Mouse (Mus musculus) brown adipose tissue, adult 24 weeks (tissue): ENCODE results near the gene Tjp1. TPM values are rescaled to one million over a fixed set of nuclear protein-coding genes. Genes with fewer than 3 reads are reported as not detected.

Source experiments
- H3K27ac ChIP-seq: fragments of 200-500 bp; replicated peaks from 2 replicates; pipeline ENCODE4 v1.5.1; 2012; ENCODE audit warnings: low read depth, mild to moderate bottlenecking, low read length
- H3K4me1 ChIP-seq: fragments of 200-500 bp; 2 replicates; pipeline ENCODE4 v1.6.1; 2012; ENCODE audit warnings: low read length, mixed read lengths; ENCODE audit not compliant: control insufficient read depth, insufficient read depth, insufficient read length
- H3K4me3 ChIP-seq: fragments of 200-500 bp; 2 replicates; pipeline ENCODE4 v1.5.1; 2012; ENCODE audit warnings: low read depth, mild to moderate bottlenecking, low read length, moderate library complexity; ENCODE audit not compliant: insufficient read depth
- polyA plus RNA-seq: library from polyadenylated mRNA; stranded (reverse); fragments of >200 nt; gene quantifications from 2 replicates; pipeline ENCODE4 v1.2.4, GENCODE M21; 2012; ENCODE audit not compliant: missing spikeins, insufficient read depth, insufficient read length

Tjp1 gene
- polyA plus RNA-seq, 1 experiment = 19.3 TPM

DNA sequence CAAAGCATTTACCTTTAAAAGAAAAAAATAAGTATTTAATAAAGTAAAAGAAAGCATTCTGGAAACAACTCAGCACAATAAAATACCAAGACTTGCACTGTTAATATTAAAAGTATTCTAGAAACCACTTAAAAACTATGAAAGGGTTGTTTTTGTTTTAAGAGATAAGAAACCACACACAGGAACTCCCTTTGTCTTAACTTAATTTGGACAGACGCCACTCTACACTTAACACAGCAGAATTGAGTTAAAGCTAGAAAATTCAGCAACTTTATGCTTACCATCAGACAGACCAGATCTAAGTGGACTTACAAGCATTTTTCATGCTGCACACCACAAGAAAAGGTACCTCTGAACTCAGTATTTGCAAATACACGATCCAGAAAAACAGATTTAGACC is 172.7 kb downstream of the Tjp1 start:
- H3K4me3 ChIP-seq = no peak overlapping the region
- H3K27ac ChIP-seq = no peak overlapping the region
- peaks cover 11% of the 10 kb centered on the region for H3K4me1 ChIP-seq

DNA sequence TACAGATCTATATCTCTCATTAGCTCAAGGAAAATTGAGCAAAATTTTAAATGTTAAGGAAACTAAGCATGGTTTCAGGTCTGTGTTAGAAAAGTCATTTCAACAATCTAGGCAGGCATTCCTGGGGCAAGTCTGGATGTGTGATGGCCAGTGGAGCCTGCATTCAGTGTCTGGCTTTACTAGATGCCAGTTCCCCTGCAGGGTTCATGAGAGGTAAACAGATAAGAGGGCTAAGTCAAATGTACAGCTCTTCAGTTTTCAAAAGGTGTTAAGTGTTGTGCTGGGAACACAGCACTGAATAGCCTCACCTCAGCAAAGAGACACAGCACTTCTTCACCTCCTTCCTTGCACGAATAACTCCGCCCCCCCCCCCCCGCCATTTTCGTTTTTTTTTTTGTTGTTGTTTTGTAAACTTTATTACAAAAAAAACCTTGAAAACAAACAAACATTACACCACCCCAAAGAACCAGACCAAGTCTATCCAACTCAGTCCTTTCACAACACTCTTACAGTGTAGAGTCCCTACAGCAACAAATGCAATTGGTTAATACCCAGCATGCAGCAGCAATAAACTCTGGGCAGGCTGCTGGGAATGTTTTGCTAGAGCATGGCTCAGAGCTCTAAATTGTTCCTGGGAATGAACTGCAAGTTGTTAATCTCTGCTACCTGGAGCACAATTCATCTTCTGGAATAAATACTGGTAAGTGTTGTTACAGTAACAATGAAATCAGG is 177.1 kb downstream of the Tjp1 start:
- Histone ChIP-seq H3K4me3 (no peak overlapping the region), H3K4me1 (peaks cover 11% of the 10 kb centered on the region), H3K27ac (no peak overlapping the region)

DNA sequence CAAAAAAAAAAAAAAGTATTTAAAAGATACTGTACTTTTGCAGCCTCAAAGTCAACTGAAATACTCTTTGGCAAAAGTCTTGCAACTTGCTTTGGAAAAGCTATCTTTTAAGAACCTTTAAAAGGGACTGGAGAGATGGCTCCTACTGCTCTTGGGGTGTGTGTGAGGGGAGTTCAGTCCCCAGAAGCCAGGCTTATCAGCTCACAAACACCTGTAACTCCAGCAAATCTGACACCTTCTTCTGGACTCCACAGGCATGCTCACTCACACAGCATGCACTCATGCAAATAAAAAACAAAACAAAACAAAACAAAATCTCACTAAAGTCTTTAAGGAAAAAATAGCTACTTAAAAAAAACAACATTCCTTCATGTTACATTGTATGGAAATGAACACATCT is 179.0 kb downstream of the Tjp1 start:
- Histone ChIP-seq H3K27ac (no peak overlapping the region), H3K4me3 (no peak overlapping the region), H3K4me1 (peaks cover 11% of the 10 kb centered on the region)

DNA sequence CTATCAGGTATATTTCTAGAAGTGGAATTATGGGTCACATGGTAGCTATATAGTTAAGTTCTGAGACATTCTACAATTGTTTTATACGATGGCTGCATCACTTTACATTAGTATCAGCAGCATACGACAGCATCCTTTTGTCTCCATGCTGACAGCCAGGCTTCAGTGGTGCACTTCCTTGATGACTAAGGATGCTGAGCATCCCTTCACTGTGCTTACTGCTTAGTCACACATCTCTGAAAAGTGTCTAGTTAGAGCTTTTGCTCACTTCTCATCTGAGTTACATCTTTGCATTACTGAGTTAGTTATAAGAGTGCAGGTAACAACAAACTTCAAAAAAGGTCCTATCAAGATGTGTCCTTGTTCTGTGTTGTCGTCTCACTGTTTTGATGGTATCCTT is 182.3 kb downstream of the Tjp1 start:
- Histone ChIP-seq H3K4me3 (no peak overlapping the region), H3K27ac (no peak overlapping the region), H3K4me1 (peaks cover 9% of the 10 kb centered on the region)

DNA sequence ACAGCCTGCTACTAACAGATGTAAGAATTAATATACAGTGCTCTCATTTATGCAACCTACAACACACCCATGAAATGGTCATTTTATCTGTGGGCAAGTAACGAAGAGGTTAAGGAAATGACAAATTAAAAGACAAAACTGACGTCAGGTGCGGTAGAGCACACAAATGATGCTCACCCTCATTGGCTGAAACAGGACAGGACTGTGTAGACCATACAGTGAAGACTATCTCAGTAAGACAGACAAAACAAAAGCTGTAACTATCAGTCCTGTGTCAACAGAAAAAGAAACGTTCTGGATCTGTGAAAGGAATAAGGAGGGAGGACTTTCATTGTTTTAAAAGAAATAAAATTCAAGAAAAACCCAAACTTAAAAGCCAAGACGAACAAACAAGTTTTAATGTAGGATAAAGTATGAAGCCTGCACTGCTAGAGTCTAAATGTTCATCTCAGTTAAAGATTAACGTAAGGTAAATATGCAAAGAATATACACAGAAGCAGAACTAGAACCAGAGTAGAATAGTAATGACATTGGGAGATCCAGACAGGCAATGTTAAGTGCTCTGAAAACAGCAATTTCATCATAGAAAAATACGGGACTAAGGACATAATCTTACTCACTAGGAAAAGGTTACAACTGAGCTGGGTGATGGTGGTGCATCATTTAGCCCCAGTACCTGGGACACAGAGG is 189.9 kb downstream of the Tjp1 start:
- Histone ChIP-seq H3K4me3 (no peak overlapping the region), H3K27ac (no peak overlapping the region), H3K4me1 (no peaks in the 10 kb centered on the region; the same call in 1 of the 2 replicates)

DNA sequence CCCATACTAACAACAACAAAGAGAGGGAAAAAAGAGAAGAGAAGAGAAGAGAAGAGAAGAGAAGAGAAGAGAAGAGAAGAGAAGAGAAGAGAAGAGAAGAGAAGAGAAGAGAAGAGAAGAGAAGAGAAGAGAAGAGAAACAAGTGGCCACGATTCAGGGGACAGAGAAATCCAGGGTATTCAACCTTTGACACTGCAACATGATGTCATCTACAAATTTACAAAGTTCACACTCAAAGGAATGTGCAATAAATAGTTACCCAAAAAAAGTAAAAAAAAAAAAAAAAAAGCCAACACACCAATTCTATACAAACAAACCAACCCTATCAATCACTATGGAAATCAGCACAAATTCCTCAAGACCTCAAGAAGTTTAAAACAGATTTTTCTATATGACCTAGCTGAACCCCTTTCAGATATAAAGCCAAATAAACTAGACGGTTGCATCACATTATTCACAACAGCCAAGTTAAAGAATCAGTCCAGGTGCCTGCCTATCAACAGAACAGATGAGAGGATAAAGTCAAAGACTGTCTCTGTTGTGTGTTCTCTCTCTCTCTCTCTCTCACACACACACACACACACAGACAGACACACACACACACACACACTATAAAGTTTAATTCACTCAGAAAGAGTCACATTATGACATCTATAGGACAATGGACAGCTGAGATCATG is 194.4 kb downstream of the Tjp1 start:
- no peak overlapping the region for H3K4me3 ChIP-seq
- H3K27ac ChIP-seq = no peak overlapping the region
- H3K4me1 ChIP-seq = no peaks in the 10 kb centered on the region

DNA sequence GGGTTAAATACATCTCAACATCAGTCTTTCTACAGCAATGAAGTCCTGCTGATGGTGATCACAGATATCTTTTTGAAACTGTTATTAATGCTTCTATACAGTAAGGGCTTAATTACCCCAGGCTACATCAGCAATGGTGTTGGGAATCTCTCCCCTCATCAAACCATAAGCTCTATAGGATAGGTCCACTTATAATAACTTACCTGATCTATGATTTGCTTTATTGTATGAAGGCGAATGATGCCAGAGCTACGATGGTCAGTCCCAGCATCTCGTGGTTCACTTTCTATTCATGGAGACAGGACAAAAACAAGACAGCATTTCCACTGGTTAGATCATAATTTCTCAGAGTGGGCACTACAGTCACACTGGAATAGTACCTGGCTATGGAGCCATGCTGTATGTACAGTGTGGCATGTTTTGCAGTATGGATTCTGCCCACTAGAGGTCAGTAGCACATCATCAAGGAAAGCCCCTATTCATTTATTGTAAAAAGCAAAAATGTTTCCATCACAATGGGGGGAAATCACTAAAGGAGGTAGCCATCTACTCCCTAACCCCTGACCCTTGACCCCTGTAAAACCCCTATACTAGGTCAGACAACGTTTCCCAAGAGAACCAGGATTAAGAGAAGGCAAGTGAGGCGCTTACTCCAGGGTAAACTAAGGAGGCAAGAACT is 208.4 kb downstream of the Tjp1 start:
- no peaks in the 10 kb centered on the region; the same call in 1 of the 2 replicates for H3K4me1 ChIP-seq
- H3K27ac ChIP-seq = no peak overlapping the region
- no peak overlapping the region for H3K4me3 ChIP-seq

DNA sequence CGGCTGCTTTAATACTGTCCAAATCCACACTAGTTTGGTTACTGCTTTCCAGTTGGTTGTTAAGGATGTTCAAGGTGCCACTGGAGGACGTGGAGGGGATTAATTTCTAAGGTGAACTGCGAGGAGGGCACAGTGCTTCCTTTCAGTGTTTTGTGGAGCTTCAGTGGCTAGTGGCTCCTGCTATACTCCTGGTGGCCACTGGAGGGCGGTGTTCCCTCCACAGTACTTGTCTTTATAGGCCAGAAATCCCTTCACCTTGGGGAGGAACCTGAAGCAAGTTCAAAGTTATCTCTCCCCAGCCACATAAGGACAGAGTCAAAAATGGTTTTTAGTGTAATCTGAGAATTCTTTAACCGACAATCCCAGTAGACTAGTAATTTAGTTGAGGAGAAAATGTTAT is 210.2 kb downstream of the Tjp1 start:
- no peak overlapping the region for H3K4me3 ChIP-seq
- H3K27ac ChIP-seq = no peak overlapping the region
- no peaks in the 10 kb centered on the region; the same call in 1 of the 2 replicates for H3K4me1 ChIP-seq

DNA sequence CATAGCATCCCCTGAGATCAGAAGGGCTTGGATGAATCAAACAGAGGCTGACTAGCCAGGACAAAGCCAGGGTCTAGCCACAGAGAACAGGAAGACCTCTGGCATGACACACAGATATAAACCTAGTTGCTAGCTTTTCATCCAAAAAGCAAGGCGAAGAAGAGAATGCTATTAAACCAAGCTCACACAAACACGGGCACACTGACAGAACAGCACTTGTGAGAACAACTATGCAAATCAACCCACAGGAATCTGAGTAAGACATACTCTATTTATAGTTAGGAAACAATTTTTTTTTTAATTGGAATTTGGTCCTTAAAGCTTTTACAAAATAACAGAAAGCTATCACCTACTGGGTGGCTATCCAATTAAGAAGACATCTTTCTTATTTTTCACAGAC is 212.4 kb downstream of the Tjp1 start:
- Histone ChIP-seq H3K4me3 (no peak overlapping the region), H3K27ac (no peak overlapping the region), H3K4me1 (no peaks in the 10 kb centered on the region; the same call in 1 of the 2 replicates)

DNA sequence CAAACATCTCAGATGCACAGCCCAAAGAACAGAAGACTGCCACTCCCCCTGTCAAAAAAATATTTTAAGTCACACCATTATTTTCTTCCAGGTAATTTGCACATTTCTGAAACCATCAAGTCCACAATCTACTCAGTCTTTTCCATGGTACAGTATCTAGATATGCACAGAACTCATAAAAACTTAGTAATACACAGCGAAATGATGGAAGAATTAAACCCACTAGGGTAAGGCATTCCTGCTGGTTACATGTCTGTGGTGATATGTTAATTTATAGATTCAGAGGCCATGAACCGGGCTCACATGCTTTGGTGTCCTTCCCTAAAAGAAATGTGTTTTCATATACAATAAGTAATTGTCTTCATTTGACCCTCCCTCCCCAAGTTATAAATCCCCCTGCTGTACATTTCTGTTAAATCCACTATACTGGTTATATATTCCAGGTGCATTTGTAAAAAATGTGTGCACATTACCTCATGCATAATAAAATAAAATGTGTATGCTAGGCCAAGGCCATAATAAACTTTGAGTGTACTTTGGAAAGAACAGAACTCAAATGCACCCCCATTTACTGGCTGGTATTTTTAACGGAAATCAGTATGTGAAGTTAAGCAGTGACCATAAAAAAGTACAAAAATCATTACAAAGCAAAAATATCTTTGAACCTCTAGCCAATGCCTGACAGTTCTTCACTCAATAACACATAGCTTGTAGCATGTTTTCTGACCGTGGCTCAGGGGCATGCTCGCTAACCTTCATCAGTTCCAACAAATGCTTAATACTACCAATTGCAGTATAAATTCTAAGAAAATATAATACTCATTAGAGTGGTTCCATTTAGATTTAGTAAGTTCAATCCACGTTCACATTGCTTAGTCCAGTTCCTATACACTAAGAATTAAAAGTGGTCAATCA is 230.6 kb downstream of the Tjp1 start:
- no peaks in the 10 kb centered on the region for H3K4me1 ChIP-seq
- no peak overlapping the region for H3K4me3 ChIP-seq
- H3K27ac ChIP-seq = no peak overlapping the region

DNA sequence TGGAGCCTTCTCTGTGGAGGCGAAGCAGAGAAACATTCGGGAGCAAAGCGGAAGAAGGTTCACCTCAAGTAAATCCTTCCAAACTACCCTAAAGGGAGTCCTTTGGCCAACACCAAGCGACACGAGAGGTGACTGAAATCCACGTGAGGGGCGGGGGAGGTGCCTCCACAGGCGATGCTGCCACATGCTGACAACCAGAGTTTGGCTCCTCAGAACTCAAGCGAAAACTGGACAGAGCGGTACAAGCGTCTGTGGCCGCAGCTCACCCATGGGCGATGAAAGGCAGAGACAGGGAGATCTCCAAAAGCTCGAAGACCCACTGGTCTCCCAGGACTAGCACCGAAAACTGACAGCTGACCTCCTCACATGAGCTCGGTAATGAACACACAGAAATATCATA is 244.7 kb downstream of the Tjp1 start:
- no peak overlapping the region for H3K27ac ChIP-seq
- H3K4me1 ChIP-seq = no peaks in the 10 kb centered on the region
- no peak overlapping the region for H3K4me3 ChIP-seq

DNA sequence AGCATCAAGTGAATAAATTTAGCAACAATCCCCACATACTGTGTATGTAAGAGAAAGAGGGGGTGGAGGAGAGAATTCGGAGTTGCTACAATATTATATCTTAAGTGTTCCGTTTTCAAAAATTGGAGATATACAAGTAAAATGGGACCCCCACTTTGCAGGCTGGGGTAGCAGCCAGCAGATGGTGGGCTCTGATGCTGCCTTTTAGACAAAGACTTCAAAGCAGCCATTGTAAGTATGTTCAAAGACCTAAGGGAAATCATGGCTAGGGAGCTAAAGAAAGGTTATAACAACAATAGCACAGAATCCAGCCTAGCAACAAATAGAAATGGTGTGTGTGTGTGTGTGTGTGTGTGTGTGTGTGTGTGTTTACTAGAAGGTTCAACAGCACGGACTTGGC is 245.6 kb downstream of the Tjp1 start:
- Histone ChIP-seq H3K4me1 (no peaks in the 10 kb centered on the region), H3K4me3 (no peak overlapping the region), H3K27ac (no peak overlapping the region)

DNA sequence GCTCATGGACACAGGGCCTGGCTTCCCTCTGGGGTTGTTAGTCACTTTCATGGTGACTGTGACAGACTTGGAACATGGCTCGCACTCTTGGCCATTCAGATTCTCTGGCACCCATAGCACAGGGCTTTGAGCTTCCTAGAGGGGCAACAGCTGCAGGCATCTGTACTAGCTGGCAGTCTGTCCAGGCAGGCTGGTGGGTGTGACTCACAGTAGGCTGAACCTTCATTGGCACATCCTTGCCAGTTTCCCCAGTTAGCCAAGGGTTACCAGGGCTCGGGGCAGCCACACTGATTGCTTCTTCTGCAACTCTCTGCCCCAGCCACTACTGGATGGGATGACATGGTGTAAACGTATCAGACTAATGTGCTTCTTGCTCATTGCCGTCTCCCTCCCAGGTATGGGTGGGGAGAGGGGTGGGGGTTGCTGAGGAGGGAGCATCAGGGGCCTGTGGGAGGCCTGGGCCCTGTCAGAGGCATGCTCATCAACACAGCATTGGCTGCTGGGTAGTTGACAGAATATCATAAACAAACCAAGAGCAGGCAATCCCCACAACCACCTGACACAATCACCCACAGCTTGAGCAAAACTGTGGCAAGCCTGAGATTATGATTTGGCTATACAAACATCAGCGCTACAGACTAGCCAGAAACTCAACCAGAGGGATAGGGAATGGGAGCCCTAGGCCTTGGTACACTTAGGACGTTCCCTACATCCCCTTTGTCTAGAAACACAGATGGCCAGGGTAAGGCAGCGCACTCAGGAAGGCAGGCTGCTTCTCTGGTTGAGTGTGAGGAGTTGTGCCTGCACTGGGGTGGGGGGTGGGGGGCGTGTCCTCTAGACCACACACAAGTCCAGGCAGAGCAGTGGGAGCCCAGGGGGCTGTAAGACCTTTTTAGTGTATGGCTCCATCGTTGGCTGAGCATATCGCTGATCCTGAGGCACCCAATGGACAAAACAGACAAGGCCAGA is 246.4 kb downstream of the Tjp1 start:
- Histone ChIP-seq H3K4me1 (no peaks in the 10 kb centered on the region), H3K27ac (no peak overlapping the region), H3K4me3 (no peak overlapping the region)
